Mouse (Mus musculus): ENCODE data around the gene Cplx3. TPM values are rescaled to one million over a fixed set of nuclear protein-coding genes. Genes with fewer than 3 reads are reported as not detected.

The Cplx3 gene
- polyA plus RNA-seq, 1 experiment from 2014 or later = not detected

GRCm38 (mm10) chr9:57610359-57610826, 4.3 kb upstream of the Cplx3 start:
- no peak for ATAC-seq
- H3K4me1 ChIP-seq (replicated peaks) = no peaks in the 10 kb centered on the region
- H3K9ac ChIP-seq = no peak overlapping the region
- no peaks in the 10 kb centered on the region for H3K36me3 ChIP-seq
- H3K27ac ChIP-seq = no peak overlapping the region
- H3K4me2 ChIP-seq (replicated peaks) = no peak overlapping the region
- H3K4me3 ChIP-seq (replicated peaks) = no peak overlapping the region
- H3K27me3 ChIP-seq (replicated peaks) = peaks cover 15% of the 10 kb centered on the region
- WGBS = 60% methylated on average over 3 of the region's 3 CpGs
- no peaks in the 10 kb centered on the region for H3K9me3 ChIP-seq

- Histone ChIP-seq H3K27me3 (replicated peaks) (peaks cover 20% of the 10 kb centered on the region), H3K36me3 (no peaks in the 10 kb centered on the region), H3K9me3 (no peaks in the 10 kb centered on the region), H3K9ac (no peak overlapping the region), H3K27ac (no peak overlapping the region), H3K4me3 (replicated peaks) (no peak overlapping the region), H3K4me2 (replicated peaks) (no peak overlapping the region), H3K4me1 (replicated peaks) (no peaks in the 10 kb centered on the region)
- WGBS = 48% methylated on average over 3 of the region's 3 CpGs
- no peak for ATAC-seq
Measured at GRCm38 (mm10) chr9:57609803-57610202, 3.7 kb upstream of the Cplx3 start.

GRCm38 (mm10) chr9:57605503-57605902, 578 bp downstream of the Cplx3 start:
- Histone ChIP-seq H3K9ac (no peak overlapping the region), H3K27me3 (replicated peaks) (peaks cover 20% of the 10 kb centered on the region), H3K36me3 (no peaks in the 10 kb centered on the region), H3K9me3 (no peaks in the 10 kb centered on the region), H3K4me2 (replicated peaks) (no peak overlapping the region), H3K4me3 (replicated peaks) (no peak overlapping the region), H3K4me1 (replicated peaks) (peaks cover 15% of the 10 kb centered on the region), H3K27ac (no peak overlapping the region)
- 16% methylated on average over 9 of the region's 9 CpGs for WGBS
- no peak for ATAC-seq

GRCm38 (mm10) chr9:57604875-57605274, 1.2 kb downstream of the Cplx3 start:
- ATAC-seq = no peak
- no peaks in the 10 kb centered on the region for H3K9me3 ChIP-seq
- H3K4me2 ChIP-seq (replicated peaks) = no peak overlapping the region
- no peak overlapping the region for H3K4me3 ChIP-seq (replicated peaks)
- peaks cover 20% of the 10 kb centered on the region for H3K27me3 ChIP-seq (replicated peaks)
- H3K9ac ChIP-seq = no peak overlapping the region
- peaks cover 16% of the 10 kb centered on the region for H3K4me1 ChIP-seq (replicated peaks)
- WGBS = 78% methylated on average over 4 of the region's 4 CpGs
- no peaks in the 10 kb centered on the region for H3K36me3 ChIP-seq
- no peak overlapping the region for H3K27ac ChIP-seq

- Histone ChIP-seq H3K27me3 (replicated peaks) (peaks cover 17% of the 10 kb centered on the region), H3K9ac (no peak overlapping the region), H3K9me3 (no peaks in the 10 kb centered on the region), H3K36me3 (no peaks in the 10 kb centered on the region), H3K4me3 (replicated peaks) (no peak overlapping the region), H3K27ac (no peak overlapping the region), H3K4me2 (replicated peaks) (no peak overlapping the region), H3K4me1 (replicated peaks) (peaks cover 23% of the 10 kb centered on the region)
- WGBS = 57% methylated on average over 8 of the region's 8 CpGs
- no peak for ATAC-seq
Measured at GRCm38 (mm10) chr9:57602098-57602497, 4.0 kb downstream of the Cplx3 start.

GRCm38 (mm10) chr9:57601353-57601706, 4.8 kb downstream of the Cplx3 start:
- Histone ChIP-seq H3K4me3 (replicated peaks) (no peak overlapping the region), H3K4me2 (replicated peaks) (no peak overlapping the region), H3K27me3 (replicated peaks) (peaks cover 14% of the 10 kb centered on the region), H3K9ac (no peak overlapping the region), H3K9me3 (no peaks in the 10 kb centered on the region), H3K36me3 (no peaks in the 10 kb centered on the region), H3K4me1 (replicated peaks) (peaks cover 23% of the 10 kb centered on the region), H3K27ac (0 out of 2 replicates have a peak overlapping the region, but pooled peaks have one; percentile 1)
- WGBS = 15% methylated on average over 2 of the region's 2 CpGs
- peak; percentile 22; the same call in 1 of the 2 replicates for ATAC-seq

- peak; percentile 92 for ATAC-seq
- 0 out of 2 replicates have a peak overlapping the region, but pooled peaks have one; percentile 3 for H3K4me2 ChIP-seq (replicated peaks)
- peaks cover 23% of the 10 kb centered on the region for H3K4me1 ChIP-seq (replicated peaks)
- no peak overlapping the region for H3K9ac ChIP-seq
- H3K9me3 ChIP-seq = no peaks in the 10 kb centered on the region
- H3K27ac ChIP-seq = peak overlapping the region; percentile 18; the same call in 1 of the 2 replicates
- H3K27me3 ChIP-seq (replicated peaks) = peaks cover 9% of the 10 kb centered on the region; the same call in 1 of the 2 replicates
- no peaks in the 10 kb centered on the region for H3K36me3 ChIP-seq
- 5% methylated on average over 3 of the region's 3 CpGs for WGBS
- H3K4me3 ChIP-seq (replicated peaks) = no peak overlapping the region
Measured at GRCm38 (mm10) chr9:57600620-57601352, 5.3 kb downstream of the Cplx3 start.

GRCm38 (mm10) chr9:57598851-57599563, 7.1 kb downstream of the Cplx3 start:
- Histone ChIP-seq H3K36me3 (peaks cover 2% of the 10 kb centered on the region; the same call in 1 of the 2 replicates), H3K27me3 (replicated peaks) (no peaks in the 10 kb centered on the region), H3K4me2 (replicated peaks) (no peak overlapping the region), H3K9ac (no peak overlapping the region), H3K4me3 (replicated peaks) (no peak overlapping the region), H3K4me1 (replicated peaks) (peaks cover 23% of the 10 kb centered on the region), H3K9me3 (no peaks in the 10 kb centered on the region), H3K27ac (no peak overlapping the region)
- 61% methylated on average over 8 of the region's 8 CpGs for WGBS
- no peak for ATAC-seq

- H3K27ac ChIP-seq = no peak overlapping the region
- WGBS = 27% methylated on average over 4 of the region's 4 CpGs
- H3K4me3 ChIP-seq (replicated peaks) = no peak overlapping the region
- no peaks in the 10 kb centered on the region for H3K9me3 ChIP-seq
- H3K36me3 ChIP-seq = peaks cover 8% of the 10 kb centered on the region; the same call in 1 of the 2 replicates
- H3K4me2 ChIP-seq (replicated peaks) = no peak overlapping the region
- ATAC-seq = no peak
- no peaks in the 10 kb centered on the region for H3K27me3 ChIP-seq (replicated peaks)
- H3K4me1 ChIP-seq (replicated peaks) = peaks cover 23% of the 10 kb centered on the region
- H3K9ac ChIP-seq = no peak overlapping the region
Measured at GRCm38 (mm10) chr9:57597929-57598382, 8.1 kb downstream of the Cplx3 start.

- peaks cover 10% of the 10 kb centered on the region; the same call in 1 of the 2 replicates for H3K36me3 ChIP-seq
- ATAC-seq = no peak
- H3K4me2 ChIP-seq (replicated peaks) = no peak overlapping the region
- no peak overlapping the region for H3K4me3 ChIP-seq (replicated peaks)
- no peaks in the 10 kb centered on the region for H3K27me3 ChIP-seq (replicated peaks)
- WGBS = 87% methylated on average over 8 of the region's 8 CpGs
- H3K9me3 ChIP-seq = no peaks in the 10 kb centered on the region
- peaks cover 23% of the 10 kb centered on the region for H3K4me1 ChIP-seq (replicated peaks)
- no peak overlapping the region for H3K9ac ChIP-seq
- H3K27ac ChIP-seq = no peak overlapping the region
Measured at GRCm38 (mm10) chr9:57597265-57597664, 8.8 kb downstream of the Cplx3 start.

- Histone ChIP-seq H3K36me3 (peaks cover 12% of the 10 kb centered on the region; the same call in 1 of the 2 replicates), H3K9me3 (no peaks in the 10 kb centered on the region), H3K9ac (no peak overlapping the region), H3K4me3 (replicated peaks) (no peak overlapping the region), H3K27ac (no peak overlapping the region), H3K4me1 (replicated peaks) (peaks cover 4% of the 10 kb centered on the region; the same call in 1 of the 2 replicates), H3K27me3 (replicated peaks) (no peaks in the 10 kb centered on the region), H3K4me2 (replicated peaks) (no peak overlapping the region)
- WGBS = 68% methylated on average over 9 of the region's 9 CpGs
- ATAC-seq = no peak
Measured at GRCm38 (mm10) chr9:57594174-57594509, 11.9 kb downstream of the Cplx3 start.

- no peak overlapping the region for H3K4me2 ChIP-seq (replicated peaks)
- H3K9ac ChIP-seq = no peak overlapping the region
- H3K27me3 ChIP-seq (replicated peaks) = no peaks in the 10 kb centered on the region
- no peak overlapping the region for H3K4me3 ChIP-seq (replicated peaks)
- peaks cover 5% of the 10 kb centered on the region for H3K4me1 ChIP-seq (replicated peaks)
- peaks cover 12% of the 10 kb centered on the region; the same call in 1 of the 2 replicates for H3K36me3 ChIP-seq
- WGBS = 63% methylated on average over 12 of the region's 12 CpGs
- no peak overlapping the region for H3K27ac ChIP-seq
- no peaks in the 10 kb centered on the region for H3K9me3 ChIP-seq
- no peak for ATAC-seq
Measured at GRCm38 (mm10) chr9:57593454-57594173, 12.5 kb downstream of the Cplx3 start.
